Mouse (Mus musculus): ENCODE data around the gene Tubb2a.

Tubb2a gene

DNA sequence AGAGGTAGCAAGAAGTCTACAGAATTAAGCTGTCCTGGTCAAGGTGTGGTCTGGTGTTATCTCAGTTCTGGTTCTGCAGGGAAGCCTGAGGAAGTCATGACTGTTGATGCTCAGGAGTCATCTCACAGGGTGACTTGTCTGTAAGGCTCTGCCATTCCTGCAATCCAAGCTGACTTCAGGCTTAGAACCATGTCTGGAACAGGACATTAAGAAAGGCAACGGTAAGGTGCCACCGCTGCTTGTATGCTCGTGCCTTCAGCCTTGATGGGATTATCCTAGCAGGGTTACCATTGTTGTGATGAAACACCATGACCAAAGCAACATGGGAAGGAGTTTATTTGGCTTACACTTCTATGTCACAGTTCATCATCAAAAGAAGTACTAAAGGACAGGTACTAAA, 30.3 kb downstream of the Tubb2a start:
- DNase-seq, result no peak

DNA sequence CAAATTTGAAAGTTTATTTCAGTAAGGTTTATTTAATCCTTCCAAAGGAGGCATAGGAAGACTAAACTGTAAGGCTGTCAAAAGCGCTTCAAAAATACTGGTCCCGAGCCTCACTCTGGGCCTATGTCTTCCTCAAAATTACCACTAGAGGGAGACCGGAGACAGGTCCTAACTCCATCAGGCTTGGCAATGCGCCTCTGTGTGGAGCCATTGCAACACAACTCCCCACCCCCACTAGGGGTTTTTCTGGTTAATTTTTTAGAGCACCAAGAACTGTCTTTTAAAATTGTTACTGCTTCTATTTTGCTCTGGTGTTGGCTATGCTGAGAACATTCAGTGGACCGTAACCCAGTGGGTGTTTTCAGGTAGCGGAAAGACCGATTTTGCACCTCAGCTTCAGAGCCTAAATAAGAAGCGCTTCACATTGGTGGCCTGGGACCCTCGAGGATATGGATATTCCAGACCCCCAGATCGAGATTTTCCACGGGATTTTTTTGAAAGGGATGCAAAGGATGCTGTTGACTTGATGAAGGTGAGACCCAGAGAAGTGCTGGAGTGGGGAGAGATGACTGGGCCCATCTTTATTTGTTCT, 31.3 kb downstream of the Tubb2a start:
- peak; percentile 54 to 66 for DNase-seq

DNA sequence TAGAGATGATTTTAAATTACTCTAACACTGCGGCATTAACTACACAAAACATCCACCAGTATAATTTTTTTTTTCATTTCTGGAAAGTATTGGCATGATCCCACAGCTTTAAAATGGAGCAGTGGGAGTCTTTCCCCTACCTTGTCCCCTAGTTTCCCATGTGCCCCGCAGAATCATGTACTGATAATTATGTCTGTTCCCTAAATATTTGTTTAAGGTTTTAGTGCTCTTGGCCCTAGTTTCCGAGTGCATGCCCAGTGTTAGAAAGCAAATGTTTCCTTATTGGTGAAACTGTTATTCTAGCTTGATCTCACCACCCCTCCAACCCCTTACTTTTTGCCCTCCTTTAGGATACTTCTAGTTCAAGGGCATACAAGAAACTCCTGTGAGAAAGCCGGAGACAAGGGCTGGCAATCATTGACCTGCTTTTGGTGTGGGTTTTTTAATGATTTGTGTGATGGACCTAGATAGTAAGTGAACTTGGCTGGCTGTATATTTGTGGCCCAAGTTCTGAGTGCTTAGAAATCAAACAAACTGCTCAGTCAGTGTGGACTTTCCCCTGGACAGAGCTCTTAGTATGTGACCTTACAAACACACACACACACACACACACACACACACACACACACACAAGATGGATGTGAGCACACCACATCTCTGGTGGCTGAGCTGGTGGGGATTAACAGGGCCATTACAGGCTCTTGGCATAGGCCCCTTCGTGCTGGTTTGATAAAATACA, 32.1 kb downstream of the Tubb2a start:
- no peak for DNase-seq

DNA sequence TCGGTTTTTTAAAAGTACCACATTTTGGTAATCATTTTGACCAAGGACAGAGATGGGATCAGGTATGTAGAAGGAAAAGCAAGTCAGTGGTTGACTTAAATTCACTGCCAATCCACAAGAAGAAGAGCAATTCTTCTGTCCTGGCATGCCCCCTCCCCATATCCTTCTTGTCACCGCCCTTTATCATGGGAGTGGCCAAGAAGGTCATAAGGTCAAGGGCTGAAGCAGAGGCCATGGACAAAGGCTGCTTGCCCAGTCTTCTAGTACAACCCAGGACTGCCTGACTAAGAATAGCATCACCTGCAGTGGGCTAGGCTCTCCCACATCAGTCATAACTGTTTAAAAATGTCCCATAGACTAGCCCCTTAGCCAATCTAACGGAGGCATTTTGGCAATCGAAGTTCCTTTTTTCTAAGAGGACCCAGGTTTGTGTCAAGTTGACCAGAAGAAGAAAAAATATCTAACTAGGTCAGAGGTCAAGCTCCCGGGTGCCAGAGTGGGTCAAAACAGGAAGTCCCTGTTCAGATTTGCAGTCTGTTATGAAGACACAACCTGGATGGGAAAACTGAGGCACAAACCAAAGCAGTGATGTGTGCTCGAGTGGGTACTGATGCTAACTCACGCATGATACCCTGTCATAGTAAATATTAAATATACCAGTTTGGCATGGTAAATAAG, 34.0 kb downstream of the Tubb2a start:
- DNase-seq, result no peak

DNA sequence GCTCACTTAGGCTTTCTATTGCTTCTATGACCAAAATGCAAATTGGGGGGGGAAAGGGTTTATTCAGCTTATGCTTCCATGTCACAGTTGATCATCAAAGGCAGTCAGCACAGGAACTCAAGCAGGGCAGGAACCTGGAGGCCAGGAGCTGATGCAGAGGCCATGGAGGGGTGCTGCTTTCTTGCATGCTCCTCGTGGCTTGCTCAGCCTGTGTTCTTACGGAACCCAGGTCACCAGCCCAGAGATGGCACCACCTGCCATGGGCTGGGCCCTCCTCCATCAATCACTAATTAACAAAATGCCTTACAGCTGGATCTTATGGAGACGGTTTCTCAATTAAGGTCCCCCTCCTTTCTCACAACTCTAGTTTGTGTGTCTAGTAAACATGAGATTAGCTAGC, 37.7 kb downstream of the Tubb2a start:
- no peak for DNase-seq

DNA sequence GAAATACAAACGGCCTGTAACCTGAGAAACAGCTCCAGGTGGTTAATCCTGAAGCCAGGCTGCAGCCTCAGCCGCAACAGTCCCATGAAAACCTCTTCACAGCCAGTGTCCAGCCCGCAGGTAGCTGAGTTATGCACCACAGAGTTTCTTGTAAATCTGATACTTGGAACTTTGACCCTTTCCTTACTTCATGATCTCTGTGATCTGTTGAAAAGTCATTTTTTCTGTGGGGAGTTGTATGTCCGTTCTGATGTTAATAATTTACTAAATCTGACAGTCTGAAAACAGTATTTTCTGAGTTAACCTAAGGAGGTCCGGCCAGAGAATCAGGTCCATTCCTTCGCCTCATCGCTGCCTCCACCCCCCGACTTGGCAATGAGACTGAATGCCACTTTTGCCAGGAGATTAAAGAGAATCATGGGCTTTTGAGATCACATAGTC, 38.9 kb downstream of the Tubb2a start:
- no peak for DNase-seq

DNA sequence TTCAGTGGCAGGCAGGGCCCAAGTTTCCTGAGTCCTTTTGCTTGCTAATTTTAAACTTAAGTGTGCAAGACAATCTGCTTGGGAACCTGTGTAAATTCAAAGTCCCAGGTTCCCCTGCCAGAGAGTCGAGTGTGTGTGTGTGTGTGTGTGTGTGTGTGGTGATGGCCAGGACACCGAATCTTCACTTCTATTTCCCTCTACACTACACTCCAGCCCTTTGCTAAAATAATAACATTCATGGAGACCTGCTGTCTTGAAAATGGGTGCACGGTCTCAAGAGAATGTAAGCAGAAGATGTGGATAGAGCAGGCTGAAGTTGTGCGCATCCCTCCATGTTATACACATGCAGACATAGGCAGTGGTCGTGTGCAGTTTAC, 39.8 kb downstream of the Tubb2a start:
- no peak for DNase-seq

DNA sequence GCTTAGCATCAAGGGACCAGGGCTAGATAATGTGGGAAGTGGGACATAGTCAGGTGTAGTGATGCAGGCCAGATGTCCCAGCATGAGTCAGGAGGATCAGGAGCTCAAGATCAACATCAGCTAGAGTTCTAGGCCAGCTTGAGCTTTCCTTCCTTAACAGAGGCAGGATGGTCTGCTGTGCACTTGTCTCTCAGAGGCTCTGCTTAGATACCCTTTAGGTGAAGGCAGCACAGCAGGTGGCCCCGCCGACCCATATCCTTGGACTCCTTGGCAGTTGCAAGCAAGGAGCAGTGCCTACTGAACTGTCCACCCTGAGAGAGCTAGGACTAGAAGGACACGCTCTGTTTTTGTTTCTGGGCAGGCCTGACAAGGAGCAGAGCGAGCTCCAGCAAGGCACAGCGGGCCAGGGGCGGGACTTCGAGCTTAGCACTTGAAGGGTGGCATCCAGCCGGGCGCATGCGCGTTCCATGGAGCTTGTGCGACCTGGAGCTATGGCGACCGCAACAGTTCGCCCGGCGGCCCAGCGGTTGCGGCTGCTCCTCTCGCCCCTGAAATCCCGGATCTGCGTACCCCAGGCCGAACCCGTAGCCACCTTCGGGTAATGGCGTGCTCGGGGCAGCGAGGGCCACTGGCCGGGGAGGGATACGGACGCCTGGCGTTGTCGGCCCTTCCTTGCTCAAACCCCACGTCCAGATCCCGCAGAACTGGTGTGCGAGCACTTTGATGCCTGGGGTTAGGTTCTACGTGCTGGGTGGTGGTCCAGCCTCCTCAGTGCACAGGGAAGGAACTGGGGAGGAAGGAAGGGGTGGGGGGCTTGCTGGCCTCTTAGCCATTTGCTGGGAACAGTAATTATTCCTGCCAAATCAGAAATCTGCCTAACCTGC, 40.4 kb downstream of the Tubb2a start, which contains the start of gene Bphl:
TSS of gene Bphl (plus strand) at position 426 of the 884 bp plus-strand sequence.
- DNase-seq, result peak; percentile 90 to 92

DNA sequence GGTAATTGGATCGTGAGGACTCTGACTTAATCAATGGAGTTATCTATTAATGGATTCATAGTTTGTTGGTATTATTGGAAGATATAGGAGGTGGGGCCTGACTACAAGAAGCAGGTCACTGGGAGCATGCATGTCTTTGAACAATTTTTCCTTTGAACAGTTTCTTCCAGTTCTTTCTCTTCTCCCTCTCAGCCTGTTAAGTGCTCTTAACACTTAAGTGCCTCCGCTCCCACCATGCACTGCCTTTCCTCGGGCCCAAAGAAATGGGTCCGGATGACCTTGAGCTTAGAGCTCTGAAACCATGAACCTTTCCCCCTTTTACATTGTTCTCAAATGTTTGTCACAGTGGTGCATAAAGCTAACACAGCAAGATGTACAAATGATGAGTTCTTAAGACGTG, 41.1 kb downstream of the Tubb2a start:
- DNase-seq, result no peak

DNA sequence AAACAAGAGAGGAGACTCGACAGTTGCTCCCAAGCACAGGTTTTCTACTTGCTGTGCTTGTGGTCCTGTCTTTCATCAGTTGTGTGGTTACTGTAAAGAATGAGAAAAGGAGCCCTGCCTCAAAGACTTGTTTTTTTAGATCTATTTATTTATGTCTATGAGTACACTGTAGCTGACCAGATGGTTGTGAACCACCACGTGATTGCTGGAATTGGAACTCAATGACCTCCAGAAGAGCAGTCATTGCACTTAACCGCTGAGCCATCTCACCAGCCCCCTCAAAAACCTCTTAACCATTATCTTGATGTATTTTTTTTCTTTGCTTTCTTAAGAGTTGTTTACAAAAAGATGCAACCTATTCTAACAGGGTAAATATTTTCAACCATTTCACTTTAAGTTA, 42.4 kb downstream of the Tubb2a start:
- DNase-seq, result no peak

DNA sequence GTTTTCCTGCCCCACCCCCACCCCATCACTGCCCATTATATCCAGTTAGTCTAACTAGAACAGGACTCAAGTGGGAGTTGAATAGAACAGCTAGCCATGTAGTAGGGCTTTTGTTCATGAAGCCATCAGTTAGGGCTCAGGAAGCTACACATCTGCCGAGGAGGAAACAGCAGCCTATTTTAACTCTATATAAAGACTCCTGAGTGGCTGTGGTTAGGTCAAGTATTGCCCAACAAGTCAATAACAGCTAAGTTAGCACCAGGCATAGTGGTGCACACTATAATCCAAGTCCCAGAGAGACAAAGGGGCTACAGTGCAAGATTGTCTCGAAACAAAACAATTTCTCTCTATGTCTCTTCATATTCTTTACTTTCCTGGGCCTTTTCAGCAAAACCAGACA, 45.8 kb downstream of the Tubb2a start:
- DNase-seq, result no peak
